ENCODE assay signal across 9 mouse cellular contexts in genomic region chr7:109615601-109616000, GRCm38 (mm10).
DNase-seq lines count a peak whose midpoint lies in the region; ATAC-seq and TF ChIP-seq lines count a peak whose summit lies in the region.
"Had no signal": no experiment of that assay in that cellular context is flagged by ENCODE, and none has a peak within 500 bp of the region (broad histone marks: within the 10 kb centered on the region; RNA-seq: fewer than 3 reads in every experiment).

No protein-coding gene starts in this region.

- TF ChIP-seq POLR2A in liver, adult 2 months (IDR thresholded peaks at IDR 0.05; ENCODE audit: extremely low read depth, insufficient read depth, low read length), result no peak

- H3K4me2 ChIP-seq in forebrain, embryonic 15.5 days (replicated peaks), result peak overlapping the region; percentile 63
- peak overlapping the region; percentile 68 for H3K4me2 ChIP-seq in neural tube, embryonic 15.5 days

- WGBS in liver, adult 2 months, result 65% methylated on average over 4 of the region's 4 CpGs
- 20% methylated on average over 4 of the region's 4 CpGs for WGBS in forebrain, embryonic 15.5 days
- WGBS in limb, embryonic 10.5 days, result 48% methylated on average over 4 of the region's 4 CpGs
- 26% methylated on average over 4 of the region's 4 CpGs for WGBS in neural tube, embryonic 15.5 days

- no peak for TF ChIP-seq CTCF in liver, adult 2 months (IDR thresholded peaks at IDR 0.05; ENCODE audit: low read depth, low read length)

- peaks cover 5% of the 10 kb centered on the region for H3K4me1 ChIP-seq in liver, adult 2 months (ENCODE audit: control insufficient read depth, insufficient read depth, low read length)
- peaks cover 46% of the 10 kb centered on the region for H3K4me1 ChIP-seq in forebrain, embryonic 15.5 days
- H3K4me1 ChIP-seq in limb, embryonic 10.5 days, result peaks cover 39% of the 10 kb centered on the region
- H3K4me1 ChIP-seq in neural tube, embryonic 15.5 days, result peaks cover 50% of the 10 kb centered on the region

- H3K36me3 ChIP-seq in liver, adult 2 months (ENCODE audit: control insufficient read depth, insufficient read depth, low read length), result no peaks in the 10 kb centered on the region
- H3K36me3 ChIP-seq in forebrain, embryonic 15.5 days, result no peaks in the 10 kb centered on the region
- peaks cover 25% of the 10 kb centered on the region for H3K36me3 ChIP-seq in limb, embryonic 10.5 days
- no peaks in the 10 kb centered on the region for H3K36me3 ChIP-seq in neural tube, embryonic 15.5 days

- DNase-seq in liver, adult 2 months (ENCODE audit: extremely low read depth, low read depth, low spot score), result no peak
- DNase-seq in liver, result no peak
- DNase-seq in limb, embryonic 10.5 days (ENCODE audit: low spot score), result no peak
- DNase-seq in ovary, postnatal 36 days (ENCODE audit: low spot score), result no peak
- no peak for DNase-seq in thymus, adult 18-20 months
- DNase-seq in urinary bladder, postnatal 36 days (ENCODE audit: low spot score in 2 of 2), result no peak
- DNase-seq: thymus, postnatal 4 days had no signal

- H3K27ac ChIP-seq in liver, adult 2 months (replicated peaks; ENCODE audit: insufficient read depth, low read depth, low read length), result peak overlapping the region; percentile 26; the same call in 1 of the 2 replicates
- peak overlapping the region; percentile 70; the same call in 1 of the 2 replicates for H3K27ac ChIP-seq in forebrain, embryonic 15.5 days (replicated peaks)
- peak overlapping the region; percentile 78; the same call in 1 of the 2 replicates for H3K27ac ChIP-seq in limb, embryonic 10.5 days
- H3K27ac ChIP-seq in neural tube, embryonic 15.5 days (replicated peaks), result peak overlapping the region; percentile 82

- peaks cover 3% of the 10 kb centered on the region; the same call in 1 of the 2 replicates for H3K79me2 ChIP-seq in liver, adult 2 months (ENCODE audit: control insufficient read depth, insufficient read depth, low read length)

- H3K9ac ChIP-seq in liver, adult 2 months (ENCODE audit: low read depth, low read length), result peak overlapping the region; percentile 12; the same call in 1 of the 2 replicates
- H3K9ac ChIP-seq in forebrain, embryonic 15.5 days (replicated peaks), result peak overlapping the region; percentile 35; the same call in 1 of the 2 replicates
- H3K9ac ChIP-seq in neural tube, embryonic 15.5 days (replicated peaks), result peak overlapping the region; percentile 51

- H3K27me3 ChIP-seq in liver, adult 2 months (ENCODE audit: control insufficient read depth, insufficient read depth, low read length), result no peaks in the 10 kb centered on the region
- H3K27me3 ChIP-seq in forebrain, embryonic 15.5 days, result no peaks in the 10 kb centered on the region
- H3K27me3 ChIP-seq in limb, embryonic 10.5 days (ENCODE audit: low read depth, poor library complexity, severe bottlenecking), result no peaks in the 10 kb centered on the region
- no peaks in the 10 kb centered on the region for H3K27me3 ChIP-seq in neural tube, embryonic 15.5 days (replicated peaks)

- H3K4me3 ChIP-seq in liver, adult 2 months (ENCODE audit: insufficient read depth, low read depth, low read length), result no peak overlapping the region
- peak overlapping the region; percentile 37 for H3K4me3 ChIP-seq in forebrain, embryonic 15.5 days
- H3K4me3 ChIP-seq in limb, embryonic 10.5 days, result peak overlapping the region; percentile 40; the same call in 1 of the 2 replicates
- peak overlapping the region; percentile 42 for H3K4me3 ChIP-seq in neural tube, embryonic 15.5 days (replicated peaks)

- ATAC-seq in forebrain, embryonic 15.5 days (replicated peaks), result no peak
- no peak for ATAC-seq in neural tube, embryonic 15.5 days (ENCODE audit: low FRiP score)

- H3K9me3 ChIP-seq in forebrain, embryonic 15.5 days, result no peaks in the 10 kb centered on the region
- no peaks in the 10 kb centered on the region for H3K9me3 ChIP-seq in limb, embryonic 10.5 days (replicated peaks)
- no peaks in the 10 kb centered on the region for H3K9me3 ChIP-seq in neural tube, embryonic 15.5 days (replicated peaks)

Comparison
In these comparisons a context has a peak if more than half of its experiments do, and no peak if none do; other contexts are left out.
1. H3K27ac ChIP-seq: peak in every context shown above with its lines; median percentile 82 in neural tube, embryonic 15.5 days; 78 in limb, embryonic 10.5 days; 70 in forebrain, embryonic 15.5 days; 26 in liver, adult 2 months.